Mouse (Mus musculus) bone marrow, adult 2 months (tissue): ENCODE measurements around the gene Trem3.

ENCODE experiments used
- CTCF ChIP-seq: fragments of 200-500 bp; IDR thresholded peaks from 2 replicates; pipeline ENCODE4 v1.5.1; 2011; ENCODE audit warnings: low read length, control low read depth; ENCODE audit not compliant: control insufficient read depth, insufficient read depth
- POLR2A ChIP-seq: fragments of 200-500 bp; IDR thresholded peaks from 2 replicates; pipeline ENCODE4 v1.6.1; 2011; ENCODE audit warnings: low read depth, mild to moderate bottlenecking, control low read depth, low read length, borderline replicate concordance; ENCODE audit not compliant: control insufficient read depth

DNA sequence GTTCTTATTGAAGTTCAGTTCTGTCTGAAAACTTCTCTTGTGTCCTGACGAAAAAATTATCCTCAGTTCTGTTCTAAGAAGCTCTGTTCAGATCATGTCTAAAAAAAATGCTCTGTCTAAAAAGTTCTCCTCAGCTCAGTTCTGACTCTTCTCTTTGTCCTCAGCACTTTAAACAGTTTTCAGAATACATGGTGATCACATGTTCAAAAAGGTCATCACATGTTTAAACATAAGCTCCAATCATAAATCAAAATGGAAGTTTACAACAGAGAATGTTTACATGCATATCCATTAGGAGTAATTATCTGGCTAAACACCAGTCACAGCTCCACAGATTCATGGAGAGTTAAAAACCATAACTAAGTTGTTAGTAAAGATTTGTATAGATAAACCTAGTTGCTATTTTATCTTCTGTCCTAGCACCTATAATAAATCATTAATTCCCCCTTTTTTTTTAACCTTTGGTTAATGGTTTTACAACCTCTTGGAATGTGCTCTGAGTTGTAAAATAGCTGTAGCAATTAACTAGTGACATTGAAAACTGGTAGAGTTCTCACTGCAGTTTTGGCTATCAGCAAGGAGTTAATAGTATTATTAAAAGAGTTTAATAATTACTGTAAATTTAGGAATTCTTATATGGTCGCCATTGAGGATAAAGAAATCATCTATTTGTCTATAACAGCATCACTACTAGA lies 19.2 kb downstream of the Trem3 start:
- TF ChIP-seq CTCF, result no peak
- TF ChIP-seq POLR2A, result no peak
